Mouse (Mus musculus): ENCODE results near the gene Mcat.

GRCm38 (mm10) chr15:83527092-83527437, 36.5 kb downstream of the Mcat start:
- TF ChIP-seq EP300 (IDR thresholded peaks at IDR 0.05; ENCODE audit: low read length) = no peak
- TF ChIP-seq CTCF (conservative IDR thresholded peaks at IDR 0.05 in 1 of 2, IDR thresholded peaks at IDR 0.05 in 1 of 2; ENCODE audit: low read depth in 2 of 2, low read length in 2 of 2) = no peak
- TF ChIP-seq POLR2A (IDR thresholded peaks at IDR 0.05; ENCODE audit: low read depth, low read length) = no peak
- TF ChIP-seq GABPA (IDR thresholded peaks at IDR 0.05; ENCODE audit: insufficient replicate concordance, low read depth, low read length) = no peak
